Mouse (Mus musculus): ENCODE results near the gene Gm20547. TPM values are rescaled to one million over a fixed set of nuclear protein-coding genes. Genes with fewer than 3 reads are reported as not detected.

The Gm20547 gene
- total and polyA plus RNA-seq, 3 experiments = not detected

DNA sequence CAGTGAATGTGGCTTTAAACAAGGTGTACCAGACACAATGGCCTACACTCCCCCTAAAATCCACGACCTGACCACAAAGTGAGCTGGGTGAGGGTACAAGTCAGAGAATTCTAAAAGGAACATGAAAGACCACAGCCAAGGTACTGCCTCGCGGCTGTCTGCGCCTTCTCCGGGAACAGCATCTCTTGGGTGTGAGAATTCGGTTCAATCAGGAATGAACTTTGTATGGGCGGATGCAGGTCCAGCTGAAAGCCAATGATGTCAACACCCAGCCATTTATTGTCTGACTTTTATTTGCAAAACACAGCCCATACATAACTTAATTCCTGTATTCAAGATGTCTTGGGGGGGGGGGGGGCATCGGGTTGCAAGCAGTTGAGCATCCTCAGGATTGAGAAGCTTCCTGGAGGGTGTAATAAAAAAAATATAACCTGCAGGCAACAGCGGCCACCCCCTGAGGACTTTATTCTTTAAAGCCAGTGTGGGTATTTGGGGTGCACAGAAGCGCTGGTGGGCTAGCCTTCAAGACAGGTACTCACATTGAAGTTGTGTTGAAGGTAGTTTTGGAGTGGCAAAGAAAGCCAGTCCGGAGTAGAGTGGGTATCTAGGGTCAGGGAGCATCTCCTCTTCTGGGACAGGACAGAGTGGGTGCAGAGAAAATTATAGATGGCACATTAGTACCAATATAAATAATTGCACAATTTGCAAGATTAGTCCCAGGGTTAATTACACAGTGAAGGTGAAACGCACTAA, 11.4 kb upstream of the Gm20547 start:
- DNase-seq (ENCODE audit: low spot score) (no peak), ATAC-seq (ENCODE audit: extremely low read depth, insufficient number of reproducible peaks, low FRiP score, poor library complexity, severe bottlenecking) (no peak)
- Histone ChIP-seq H3K36me3 (replicated peaks) (peaks cover 17% of the 10 kb centered on the region), H3K4me1 (ENCODE audit: insufficient read depth, low read depth, low read length) (peaks cover 59% of the 10 kb centered on the region), H3K9me3 (replicated peaks) (no peaks in the 10 kb centered on the region; the same call in 1 of the 2 replicates), H3K27me3 (ENCODE audit: insufficient read depth, low read length) (no peaks in the 10 kb centered on the region), H3K4me3 (ENCODE audit: low read depth, low read length) (no peak overlapping the region)
- TF ChIP-seq GATA2 (IDR thresholded peaks at IDR 0.05; ENCODE audit: borderline replicate concordance, low read depth, low read length) (no peak), GATA1 (IDR thresholded peaks at IDR 0.05; ENCODE audit: borderline replicate concordance, low read length) (no peak)

DNA sequence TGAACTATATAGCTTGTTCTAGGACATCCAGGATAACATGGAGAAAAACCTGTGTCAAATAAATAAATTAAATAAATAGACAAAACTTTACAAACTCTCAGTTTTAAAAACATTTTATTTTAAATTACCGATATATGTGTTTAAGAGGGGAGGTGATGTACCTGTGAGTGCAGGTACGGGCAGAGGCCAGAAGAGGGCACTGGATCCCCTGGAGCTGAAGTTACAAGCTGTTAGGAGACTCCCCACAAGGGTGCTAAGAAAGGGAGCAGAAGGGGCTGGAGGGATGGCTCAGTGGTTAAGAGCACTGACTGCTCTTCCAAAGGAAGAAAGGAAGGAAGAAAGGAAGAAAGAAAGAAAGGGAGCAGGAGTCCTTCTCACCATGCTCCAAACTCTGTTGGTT, 9.5 kb upstream of the Gm20547 start:
- DNase-seq (ENCODE audit: low spot score) (no peak), ATAC-seq (ENCODE audit: extremely low read depth, insufficient number of reproducible peaks, low FRiP score, poor library complexity, severe bottlenecking) (no peak)
- Histone ChIP-seq H3K27me3 (ENCODE audit: insufficient read depth, low read length) (no peaks in the 10 kb centered on the region), H3K9me3 (replicated peaks) (no peaks in the 10 kb centered on the region; the same call in 1 of the 2 replicates), H3K36me3 (replicated peaks) (peaks cover 15% of the 10 kb centered on the region), H3K4me3 (ENCODE audit: low read depth, low read length) (no peak overlapping the region), H3K4me1 (ENCODE audit: insufficient read depth, low read depth, low read length) (peaks cover 62% of the 10 kb centered on the region)
- TF ChIP-seq POLR2AphosphoS5 (IDR thresholded peaks at IDR 0.05; ENCODE audit: insufficient replicate concordance, low read depth, low read length) (no peak), CTCF (IDR thresholded peaks at IDR 0.05; ENCODE audit: low read depth, low read length) (no peak), GATA2 (IDR thresholded peaks at IDR 0.05; ENCODE audit: borderline replicate concordance, low read depth, low read length) (no peak), TAL1 (conservative IDR thresholded peaks at IDR 0.05; ENCODE audit: low read depth, low read length) (no peak), GATA1 (IDR thresholded peaks at IDR 0.05; ENCODE audit: borderline replicate concordance, low read length) (no peak)

DNA sequence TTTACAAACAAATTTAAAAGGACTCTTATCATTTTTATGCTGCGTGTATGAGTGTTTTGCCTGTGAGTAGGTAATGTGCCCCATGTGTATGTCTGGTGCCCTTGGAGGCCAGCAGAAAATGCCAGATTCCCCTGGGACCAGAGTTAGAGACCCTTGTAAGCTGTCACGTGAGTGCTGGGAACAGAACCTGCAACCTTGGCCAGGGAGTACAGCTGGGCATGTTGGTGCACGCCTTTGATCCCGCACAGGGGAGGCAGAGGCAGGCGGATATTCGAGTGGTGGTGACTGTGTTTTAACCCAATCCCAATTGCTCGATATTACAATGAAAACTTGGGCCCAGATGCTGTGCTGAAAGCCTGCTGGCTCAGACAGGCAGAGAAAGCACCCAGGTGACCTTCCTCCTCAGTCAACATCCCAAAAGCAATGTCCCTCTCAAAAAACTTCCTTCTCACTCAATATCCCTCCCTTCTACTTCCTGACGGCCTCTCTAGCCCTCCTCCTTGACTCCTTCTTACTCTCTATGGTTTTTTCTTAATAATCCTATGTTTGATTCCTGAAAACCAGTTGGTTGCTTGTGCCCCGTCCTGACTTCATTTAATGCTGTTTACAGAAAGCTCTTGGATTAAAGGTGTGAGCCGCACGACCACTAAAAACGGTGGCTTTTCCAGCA, 8.4 kb upstream of the Gm20547 start:
- Histone ChIP-seq H3K36me3 (replicated peaks) (peaks cover 3% of the 10 kb centered on the region), H3K27me3 (ENCODE audit: insufficient read depth, low read length) (no peaks in the 10 kb centered on the region), H3K4me1 (ENCODE audit: insufficient read depth, low read depth, low read length) (peaks cover 61% of the 10 kb centered on the region), H3K9me3 (replicated peaks) (no peaks in the 10 kb centered on the region), H3K4me3 (ENCODE audit: low read depth, low read length) (no peak overlapping the region)
- ATAC-seq (ENCODE audit: extremely low read depth, insufficient number of reproducible peaks, low FRiP score, poor library complexity, severe bottlenecking) = no peak
- no peak for TF ChIP-seq GATA2 (IDR thresholded peaks at IDR 0.05; ENCODE audit: borderline replicate concordance, low read depth, low read length)
- TF ChIP-seq TAL1 (conservative IDR thresholded peaks at IDR 0.05; ENCODE audit: low read depth, low read length) = no peak
- no peak for TF ChIP-seq POLR2AphosphoS5 (IDR thresholded peaks at IDR 0.05; ENCODE audit: insufficient replicate concordance, low read depth, low read length)
- no peak for TF ChIP-seq GATA1 (IDR thresholded peaks at IDR 0.05; ENCODE audit: borderline replicate concordance, low read length)
- no peak for TF ChIP-seq CTCF (IDR thresholded peaks at IDR 0.05; ENCODE audit: low read depth, low read length)
- DNase-seq (ENCODE audit: low spot score) = no peak

DNA sequence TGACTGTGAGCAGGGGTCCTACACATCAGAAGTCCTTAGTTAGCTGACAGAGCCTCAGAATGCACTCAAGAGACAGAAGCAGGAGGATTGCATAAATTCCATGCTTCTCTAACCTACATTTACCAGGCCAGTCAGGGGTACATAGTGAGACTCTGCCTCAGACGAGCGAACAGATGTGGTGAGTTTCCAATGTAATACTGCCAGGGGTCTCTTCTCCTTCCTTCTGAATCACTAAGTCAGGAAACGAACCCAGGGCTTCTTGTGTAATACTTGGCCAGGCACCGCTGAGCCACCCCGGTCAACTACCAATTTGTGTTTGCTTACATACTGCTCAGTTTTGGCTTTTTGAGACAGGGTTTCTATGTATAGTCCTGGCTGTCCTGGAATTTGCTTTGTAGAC, 6.1 kb upstream of the Gm20547 start:
- Histone ChIP-seq H3K27me3 (ENCODE audit: insufficient read depth, low read length) (no peaks in the 10 kb centered on the region), H3K9me3 (replicated peaks) (no peaks in the 10 kb centered on the region), H3K4me1 (ENCODE audit: insufficient read depth, low read depth, low read length) (peaks cover 70% of the 10 kb centered on the region), H3K4me3 (ENCODE audit: low read depth, low read length) (no peak overlapping the region; the same call in 1 of the 2 replicates), H3K36me3 (replicated peaks) (no peaks in the 10 kb centered on the region)
- DNase-seq (ENCODE audit: low spot score) (no peak), ATAC-seq (ENCODE audit: extremely low read depth, insufficient number of reproducible peaks, low FRiP score, poor library complexity, severe bottlenecking) (no peak)
- no peak for TF ChIP-seq POLR2AphosphoS5 (IDR thresholded peaks at IDR 0.05; ENCODE audit: insufficient replicate concordance, low read depth, low read length)
- no peak for TF ChIP-seq GATA2 (IDR thresholded peaks at IDR 0.05; ENCODE audit: borderline replicate concordance, low read depth, low read length)
- no peak for TF ChIP-seq CTCF (IDR thresholded peaks at IDR 0.05; ENCODE audit: low read depth, low read length)
- no peak for TF ChIP-seq TAL1 (conservative IDR thresholded peaks at IDR 0.05; ENCODE audit: low read depth, low read length)
- TF ChIP-seq GATA1 (IDR thresholded peaks at IDR 0.05; ENCODE audit: borderline replicate concordance, low read length) = no peak

DNA sequence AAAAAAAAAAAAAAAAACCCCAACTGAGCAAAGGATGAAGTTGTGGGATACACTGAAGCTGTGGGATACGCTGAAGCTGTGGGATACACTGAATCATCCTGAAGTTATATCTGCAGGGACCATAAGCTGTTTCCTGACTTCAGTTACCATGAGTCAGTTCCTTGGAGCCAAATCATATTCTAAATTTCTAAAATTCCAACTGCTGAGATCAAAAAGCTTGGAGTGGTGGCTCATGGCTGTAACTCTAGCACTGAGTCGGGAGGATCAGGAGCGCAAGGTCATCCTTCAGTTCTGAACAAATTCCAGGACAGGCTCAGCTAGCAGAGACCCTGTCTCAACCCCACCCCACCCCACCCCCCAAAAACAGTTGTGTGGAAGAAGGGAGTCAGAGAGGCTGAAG, 3.8 kb upstream of the Gm20547 start:
- Histone ChIP-seq H3K4me1 (ENCODE audit: insufficient read depth, low read depth, low read length) (peaks cover 76% of the 10 kb centered on the region), H3K36me3 (replicated peaks) (no peaks in the 10 kb centered on the region), H3K27me3 (ENCODE audit: insufficient read depth, low read length) (no peaks in the 10 kb centered on the region; the same call in 1 of the 2 replicates), H3K9me3 (replicated peaks) (no peaks in the 10 kb centered on the region), H3K4me3 (ENCODE audit: low read depth, low read length) (no peak overlapping the region)
- ATAC-seq (ENCODE audit: extremely low read depth, insufficient number of reproducible peaks, low FRiP score, poor library complexity, severe bottlenecking) (no peak), DNase-seq (ENCODE audit: low spot score) (no peak)
- TF ChIP-seq GATA1 (IDR thresholded peaks at IDR 0.05; ENCODE audit: borderline replicate concordance, low read length) (no peak), TAL1 (conservative IDR thresholded peaks at IDR 0.05; ENCODE audit: low read depth, low read length) (no peak), CTCF (IDR thresholded peaks at IDR 0.05; ENCODE audit: low read depth, low read length) (no peak), POLR2AphosphoS5 (IDR thresholded peaks at IDR 0.05; ENCODE audit: insufficient replicate concordance, low read depth, low read length) (no peak), GATA2 (IDR thresholded peaks at IDR 0.05; ENCODE audit: borderline replicate concordance, low read depth, low read length) (no peak)

DNA sequence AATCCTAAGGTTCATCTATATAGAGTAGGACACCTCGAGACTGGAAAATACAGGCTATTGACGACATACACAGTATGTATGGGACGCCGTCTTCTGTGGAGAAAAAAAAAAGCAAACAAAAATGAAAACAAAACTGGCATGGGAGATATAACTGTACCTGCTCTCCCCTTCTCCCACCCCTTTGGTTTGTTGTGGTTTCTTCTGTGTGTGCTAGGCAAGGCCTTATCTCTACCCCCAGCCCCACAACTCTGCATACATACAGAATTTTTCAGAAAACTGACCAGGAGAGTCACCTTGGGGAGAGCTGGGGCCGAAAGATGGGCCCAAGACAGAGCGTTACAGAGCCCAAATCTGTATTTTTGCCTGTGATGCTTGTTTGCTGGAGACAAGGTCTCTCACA, 2.9 kb upstream of the Gm20547 start:
- Histone ChIP-seq H3K36me3 (replicated peaks) (no peaks in the 10 kb centered on the region), H3K9me3 (replicated peaks) (no peaks in the 10 kb centered on the region), H3K4me3 (ENCODE audit: low read depth, low read length) (peak overlapping the region; percentile 24; the same call in 1 of the 2 replicates), H3K27me3 (ENCODE audit: insufficient read depth, low read length) (no peaks in the 10 kb centered on the region; the same call in 1 of the 2 replicates), H3K4me1 (ENCODE audit: insufficient read depth, low read depth, low read length) (peaks cover 72% of the 10 kb centered on the region)
- ATAC-seq (ENCODE audit: extremely low read depth, insufficient number of reproducible peaks, low FRiP score, poor library complexity, severe bottlenecking) (peak; percentile 22; the same call in 1 of the 2 replicates), DNase-seq (ENCODE audit: low spot score) (no peak)
- TF ChIP-seq POLR2AphosphoS5 (IDR thresholded peaks at IDR 0.05; ENCODE audit: insufficient replicate concordance, low read depth, low read length) (no peak), TAL1 (conservative IDR thresholded peaks at IDR 0.05; ENCODE audit: low read depth, low read length) (peak; percentile 63)
